Mouse (Mus musculus): Measurements from ENCODE around the gene Stra6.

The Stra6 gene

GRCm38 (mm10) chr9:58135921-58136321, 72.3 kb downstream of the Stra6 start:
- DNase-seq = no peak

- peak; percentile 90 for DNase-seq
These were observed 76.4 kb downstream of the Stra6 start for GRCm38 (mm10) chr9:58139947-58140346.

- peak; percentile 72 for DNase-seq
These were observed 79.8 kb downstream of the Stra6 start for GRCm38 (mm10) chr9:58143419-58143818.

- DNase-seq = no peak
These were observed 81.1 kb downstream of the Stra6 start for GRCm38 (mm10) chr9:58144664-58145063.

- DNase-seq = no peak
These were observed 81.8 kb downstream of the Stra6 start for GRCm38 (mm10) chr9:58145417-58145816.

- no peak for DNase-seq
These were observed 85.2 kb downstream of the Stra6 start for GRCm38 (mm10) chr9:58148806-58149205.

- peak; percentile 36 for DNase-seq
These were observed 87.3 kb downstream of the Stra6 start for GRCm38 (mm10) chr9:58150733-58151361.

GRCm38 (mm10) chr9:58153095-58153494, 89.5 kb downstream of the Stra6 start:
- no peak for DNase-seq

- DNase-seq = peak; percentile 46
These were observed 91.8 kb downstream of the Stra6 start for GRCm38 (mm10) chr9:58155366-58155765.

- no peak for DNase-seq
These were observed 93.4 kb downstream of the Stra6 start for GRCm38 (mm10) chr9:58156819-58157560.

- DNase-seq = no peak
These were observed 94.2 kb downstream of the Stra6 start for GRCm38 (mm10) chr9:58157838-58158237.

GRCm38 (mm10) chr9:58158541-58159311, 95.1 kb downstream of the Stra6 start:
- peak; percentile 39 for DNase-seq

GRCm38 (mm10) chr9:58159855-58160254, 96.3 kb downstream of the Stra6 start:
- DNase-seq = no peak

- DNase-seq = no peak
These were observed 96.7 kb downstream of the Stra6 start for GRCm38 (mm10) chr9:58160315-58160714.

GRCm38 (mm10) chr9:58162173-58162572, 98.6 kb downstream of the Stra6 start:
- no peak for DNase-seq

- no peak for DNase-seq
These were observed 99.6 kb downstream of the Stra6 start for GRCm38 (mm10) chr9:58163146-58163545.

GRCm38 (mm10) chr9:58165779-58166178, 102.2 kb downstream of the Stra6 start:
- no peak for DNase-seq

- no peak for DNase-seq
These were observed 105.3 kb downstream of the Stra6 start for GRCm38 (mm10) chr9:58168880-58169279.

GRCm38 (mm10) chr9:58169426-58169825, 105.8 kb downstream of the Stra6 start:
- DNase-seq = no peak

GRCm38 (mm10) chr9:58172863-58173262, 109.3 kb downstream of the Stra6 start:
- no peak for DNase-seq

- DNase-seq = no peak
These were observed 111.2 kb downstream of the Stra6 start for GRCm38 (mm10) chr9:58174818-58175251.

GRCm38 (mm10) chr9:58175745-58176487, 112.3 kb downstream of the Stra6 start:
- no peak for DNase-seq

GRCm38 (mm10) chr9:58177165-58177564, 113.6 kb downstream of the Stra6 start:
- no peak for DNase-seq

Measured in lung, postnatal 36 days (tissue).